Mouse (Mus musculus): ENCODE results near the gene Wdr82.
A peak's percentile ranks its signal among the peaks of the same experiment; 100 is the strongest.

The Wdr82 gene

DNA sequence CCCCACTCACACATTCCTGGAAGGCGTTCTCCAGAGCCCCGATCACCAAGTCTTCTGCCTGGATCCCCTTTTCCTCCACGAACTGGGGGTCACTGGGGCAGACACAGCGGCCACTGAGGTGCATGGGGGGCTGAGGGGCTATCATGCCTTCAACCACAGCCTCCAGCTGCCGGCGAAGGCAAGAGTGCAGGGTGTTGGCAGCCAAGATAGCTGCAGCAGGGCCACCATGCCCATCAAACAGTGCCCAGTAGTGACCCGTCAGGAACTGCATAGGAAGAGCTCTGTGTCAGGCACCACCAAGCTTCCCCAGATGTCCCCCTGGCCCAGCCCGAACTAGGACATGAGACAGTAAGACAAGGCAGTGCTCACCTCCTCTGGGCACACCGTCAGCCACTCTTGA lies 27.0 kb downstream of the Wdr82 start:
- no peak for DNase-seq (ENCODE audit: low spot score in 2 of 2)

DNA sequence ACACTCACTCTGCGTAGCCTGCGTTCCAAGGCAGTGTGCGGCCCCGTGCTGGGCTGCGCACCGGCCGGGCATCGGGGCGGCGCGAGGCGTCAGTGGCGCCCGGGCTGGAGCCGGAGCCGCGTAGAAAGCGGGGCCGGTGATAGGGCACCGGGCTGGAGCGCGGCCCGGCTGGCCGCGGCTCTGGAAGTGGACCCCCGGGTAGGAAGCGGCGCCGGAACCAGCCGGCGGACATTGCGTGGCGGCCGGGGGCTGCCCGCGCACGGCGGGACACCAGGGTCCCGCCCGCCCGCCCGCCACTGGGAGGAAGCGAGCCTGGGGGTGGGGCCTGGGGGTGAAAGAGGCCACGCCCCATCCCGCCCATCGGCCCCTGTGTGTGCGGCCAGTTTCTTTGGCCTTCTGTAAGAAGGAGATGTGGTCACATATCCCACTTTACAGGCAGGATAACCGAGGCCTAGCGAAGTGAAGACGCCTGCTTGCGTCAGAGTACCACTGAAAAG lies 28.3 kb downstream of the Wdr82 start:
- no peak for DNase-seq (ENCODE audit: low spot score in 2 of 2)

GRCm38 (mm10) chr9:106199535-106200272 lies 29.0 kb downstream of the Wdr82 start, which contains the start of gene Ppm1m:
Gene Ppm1m (minus strand): TSS chr9:106199746.
- DNase-seq (ENCODE audit: low spot score in 2 of 2), result no peak

DNA sequence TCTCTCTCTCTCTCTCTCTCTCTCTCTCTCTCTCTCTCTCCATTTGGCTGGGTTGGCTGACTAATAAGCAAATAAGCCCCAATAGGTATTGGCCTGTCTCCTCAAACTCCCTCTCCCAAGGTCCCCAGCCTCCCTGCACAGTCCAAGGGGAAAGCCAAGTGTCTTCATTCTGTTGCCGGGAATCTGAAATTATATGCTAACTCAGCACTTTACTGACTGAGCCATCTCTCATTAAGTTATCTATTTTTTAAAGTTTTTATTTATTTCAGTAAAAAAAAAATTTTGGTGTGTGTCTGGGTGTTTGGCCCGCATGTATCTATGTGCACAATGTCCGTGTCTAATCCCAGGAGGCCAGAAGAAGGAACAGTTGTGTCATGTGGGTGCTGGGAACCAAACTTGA lies 31.2 kb downstream of the Wdr82 start:
- no peak for DNase-seq (ENCODE audit: low spot score in 2 of 2)

GRCm38 (mm10) chr9:106202819-106203636 lies 32.3 kb downstream of the Wdr82 start, which contains the start of gene Twf2:
Gene Twf2 (plus strand): TSS chr9:106203108.
- DNase-seq (ENCODE audit: low spot score in 2 of 2), result peak; percentile 81 to 85

- DNase-seq (ENCODE audit: low spot score in 2 of 2), result no peak
Observed at GRCm38 (mm10) chr9:106203990-106204851, 33.5 kb downstream of the Wdr82 start.

- no peak for DNase-seq (ENCODE audit: low spot score in 2 of 2)
Observed at GRCm38 (mm10) chr9:106205713-106206290, 35.1 kb downstream of the Wdr82 start.

- DNase-seq (ENCODE audit: low spot score in 2 of 2), result no peak
Observed at GRCm38 (mm10) chr9:106206515-106206914, 35.8 kb downstream of the Wdr82 start.

GRCm38 (mm10) chr9:106208181-106208580 lies 37.5 kb downstream of the Wdr82 start:
- no peak for DNase-seq (ENCODE audit: low spot score in 2 of 2)

GRCm38 (mm10) chr9:106209954-106210353 lies 39.2 kb downstream of the Wdr82 start:
- no peak for DNase-seq (ENCODE audit: low spot score in 2 of 2)

GRCm38 (mm10) chr9:106210853-106211609 lies 40.3 kb downstream of the Wdr82 start:
- DNase-seq (ENCODE audit: low spot score in 2 of 2), result no peak

- peak in 1 of 2 experiments; percentile 81 for DNase-seq (ENCODE audit: low spot score in 2 of 2)
Observed at GRCm38 (mm10) chr9:106211680-106212593, 41.2 kb downstream of the Wdr82 start.

DNA sequence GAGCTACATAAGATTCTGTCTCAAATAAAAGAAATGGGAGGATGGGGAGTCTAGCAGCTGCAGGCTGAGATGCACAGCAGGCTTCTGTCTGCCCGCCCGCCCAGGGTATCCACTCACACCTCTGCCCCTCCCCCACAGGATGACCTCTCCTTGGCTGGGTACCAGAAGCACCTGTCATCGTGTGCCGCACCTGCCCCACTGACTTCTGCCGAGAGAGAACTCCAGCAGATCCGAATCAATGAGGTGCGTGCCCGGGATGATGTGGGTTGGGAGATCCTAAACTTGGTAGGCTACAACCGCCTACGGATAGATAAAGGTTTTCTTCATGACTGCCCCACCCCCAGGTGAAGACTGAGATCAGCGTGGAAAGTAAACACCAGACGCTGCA lies 41.9 kb downstream of the Wdr82 start:
- DNase-seq (ENCODE audit: low spot score in 2 of 2), result no peak

DNA sequence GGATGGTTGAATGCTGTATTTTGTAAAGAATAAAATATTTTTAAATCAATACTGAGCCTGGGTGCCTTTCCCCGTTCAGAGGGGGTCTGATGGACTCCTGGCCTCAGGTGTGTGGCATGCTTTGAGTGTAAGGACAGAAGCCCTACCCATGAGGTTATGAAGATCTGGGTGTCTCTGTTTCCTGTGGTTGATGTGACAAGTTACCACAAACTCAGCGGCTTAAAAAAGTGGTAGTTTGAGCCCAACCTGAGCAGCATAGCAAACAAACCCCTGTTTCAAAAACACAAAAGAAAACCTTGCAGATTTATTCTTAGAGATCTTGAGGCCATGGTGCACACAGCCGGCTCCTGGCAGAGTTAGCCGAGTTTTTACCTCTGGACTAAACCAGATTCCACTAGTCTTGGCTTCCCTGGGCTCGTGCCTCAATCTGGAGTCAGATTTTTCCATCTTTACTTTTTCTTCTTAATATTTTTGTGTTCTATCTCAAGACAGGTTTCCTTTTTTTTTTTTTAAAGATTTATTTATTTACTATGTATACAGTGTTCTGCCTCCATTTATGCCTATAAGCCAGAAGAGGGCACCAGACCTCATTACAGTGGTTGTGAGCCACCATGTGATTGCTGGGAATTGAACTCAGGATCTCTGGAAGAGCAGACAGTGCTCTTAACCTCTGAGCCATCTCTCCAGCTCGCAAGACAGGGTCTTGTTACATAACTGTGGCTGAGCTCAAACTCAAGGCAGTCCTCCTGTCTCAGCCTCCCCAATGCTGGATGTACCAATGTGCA lies 44.8 kb downstream of the Wdr82 start:
- DNase-seq (ENCODE audit: low spot score in 2 of 2), result no peak

DNA sequence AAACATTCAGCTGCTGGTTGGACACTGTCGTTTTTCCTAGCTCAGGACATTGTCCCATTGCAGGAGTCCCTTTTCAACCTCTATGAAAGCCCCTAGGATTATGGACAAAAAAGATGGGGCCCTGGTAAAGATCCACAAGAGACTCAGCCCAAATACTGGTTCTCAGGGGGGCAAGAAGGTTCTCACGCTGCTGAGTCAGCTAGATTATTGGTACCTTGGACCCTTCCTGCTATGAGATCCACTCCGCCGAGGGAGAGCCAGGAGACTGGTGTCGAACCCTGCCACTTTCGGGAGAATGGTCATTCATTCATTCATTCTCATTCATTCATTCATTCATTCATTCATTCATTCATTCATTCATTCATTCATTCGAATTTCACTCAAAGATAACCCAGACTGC lies 46.2 kb downstream of the Wdr82 start:
- no peak for DNase-seq (ENCODE audit: low spot score in 2 of 2)

DNA sequence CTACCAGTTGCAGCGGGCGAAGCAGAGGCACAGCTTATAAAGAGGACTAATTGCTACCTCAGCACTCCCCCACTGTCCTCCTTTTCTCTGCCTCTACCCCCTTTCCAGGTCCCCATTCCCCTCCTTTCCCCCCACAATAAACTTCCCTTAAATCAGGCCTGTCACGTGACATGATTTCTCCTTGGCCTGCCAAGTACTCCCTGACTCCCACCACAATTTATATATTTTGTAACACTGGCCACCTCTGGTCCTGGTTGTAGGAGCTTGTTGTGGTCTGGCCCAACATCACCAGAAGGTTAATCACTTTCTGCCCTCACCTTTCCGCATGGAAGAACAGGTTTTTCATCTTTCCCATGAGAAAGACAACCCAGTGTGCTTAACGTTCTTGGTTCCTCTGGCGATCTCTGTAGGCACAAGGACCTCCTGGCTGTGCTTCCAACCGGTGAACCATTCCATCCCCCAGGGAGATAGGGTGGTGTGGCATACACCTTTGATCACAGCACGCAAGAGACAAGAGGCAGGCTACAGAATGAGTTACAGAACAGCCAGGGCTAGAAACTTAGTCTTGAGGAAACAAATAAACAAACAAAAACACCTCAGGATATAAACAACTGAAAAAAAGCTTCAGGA lies 50.3 kb downstream of the Wdr82 start:
- DNase-seq (ENCODE audit: low spot score in 2 of 2), result no peak

GRCm38 (mm10) chr9:106222261-106222851 lies 51.6 kb downstream of the Wdr82 start, which contains the start of gene Tlr9:
Gene Tlr9 (plus strand): TSS chr9:106222598.
- DNase-seq (ENCODE audit: low spot score in 2 of 2), result no peak

- no peak for DNase-seq (ENCODE audit: low spot score in 2 of 2)
Observed at GRCm38 (mm10) chr9:106222994-106223393, 52.3 kb downstream of the Wdr82 start.
